Mouse (Mus musculus) c-Kit-negative CD71-positive TER-119-positive erythroid progenitor cells, embryonic 14.5 days (primary cell): ENCODE data around the gene Prkab2.
A peak's percentile ranks its signal among the peaks of the same experiment; 100 is the strongest.

Experiments used
- DNase-seq: peaks from one replicate; pipeline ENCODE4 v3.0.0-alpha.2; 2013; ENCODE audit warnings: low read depth, low spot score

Prkab2 gene

GRCm38 (mm10) chr3:97657655-97658411 is at the start of gene Prkab2:
Gene Prkab2, plus strand, starts transcription at chr3:97658193.
- peak; percentile 91 for DNase-seq

DNA sequence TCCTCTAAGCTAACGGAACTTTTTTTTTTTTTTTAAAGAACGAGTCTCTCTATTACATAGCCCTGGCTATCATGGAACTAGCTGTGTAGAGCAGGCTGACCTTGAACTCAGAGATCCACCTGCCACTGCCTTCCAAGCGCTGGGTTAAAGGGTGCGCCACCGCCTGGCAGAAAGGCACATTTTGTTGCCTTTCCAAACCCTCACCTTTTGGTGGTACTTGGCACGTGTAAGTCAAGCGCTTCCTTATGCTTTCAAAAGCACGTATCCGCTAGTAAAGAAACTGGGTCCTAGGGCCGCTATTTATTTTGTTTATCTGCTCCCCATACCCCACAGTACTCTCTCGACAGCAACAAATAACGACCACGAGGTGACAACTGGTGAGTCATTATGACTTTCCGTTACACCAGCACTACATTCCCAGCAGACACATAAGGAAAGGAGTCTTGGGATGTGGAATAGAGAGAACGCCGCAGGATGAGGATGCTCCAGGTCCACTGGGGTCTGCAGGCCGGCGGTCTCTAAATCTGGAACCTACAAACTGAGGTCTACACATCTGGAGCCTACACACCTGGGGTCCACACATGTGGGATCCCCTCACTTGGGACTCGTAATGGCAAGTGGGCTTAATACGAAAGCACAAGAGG is 48.7 kb upstream of the Prkab2 start:
- peak; percentile 57 for DNase-seq

GRCm38 (mm10) chr3:97609845-97610410 is 48.1 kb upstream of the Prkab2 start, which contains the start of gene Chd1l:
Gene Chd1l, minus strand, starts transcription at chr3:97610203.
- peak; percentile 84 for DNase-seq

DNA sequence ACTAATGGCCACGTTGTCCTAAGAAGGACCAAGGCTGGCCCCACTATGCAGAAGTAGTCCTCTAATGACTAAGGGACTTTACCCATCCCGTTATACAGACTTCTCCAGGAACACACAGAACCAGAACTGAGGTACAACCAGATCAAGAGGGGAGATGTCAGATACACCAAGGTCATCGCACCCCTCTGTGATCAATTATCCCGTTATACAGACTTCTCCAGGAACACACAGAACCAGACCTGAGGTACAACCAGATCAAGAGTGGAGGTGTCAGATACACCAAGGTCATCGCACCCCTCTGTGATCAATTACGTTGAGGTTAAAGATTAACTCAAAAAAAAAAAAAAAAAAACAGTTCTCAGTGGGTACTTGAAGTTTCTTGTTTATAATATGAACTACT is 47.0 kb upstream of the Prkab2 start:
- DNase-seq = no peak

DNA sequence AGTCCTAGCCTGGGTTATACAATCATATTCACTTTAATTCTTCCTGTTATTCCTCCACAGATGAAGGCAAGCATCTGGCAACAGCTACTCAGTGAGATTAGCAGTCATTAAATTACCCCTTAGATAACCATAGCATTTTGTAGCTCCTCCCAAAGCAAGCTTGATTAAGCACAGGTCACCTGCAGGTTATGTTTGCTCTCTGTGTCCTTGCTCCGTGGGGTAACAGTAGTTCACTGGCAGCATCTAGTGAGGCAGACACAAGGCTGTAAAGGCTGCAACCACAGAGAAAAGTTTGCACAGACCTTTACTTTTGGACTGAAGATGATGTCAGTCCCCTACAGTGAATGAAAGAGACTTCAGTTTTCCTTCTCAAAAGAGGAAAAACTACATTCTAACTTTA is 42.8 kb upstream of the Prkab2 start:
- no peak for DNase-seq

DNA sequence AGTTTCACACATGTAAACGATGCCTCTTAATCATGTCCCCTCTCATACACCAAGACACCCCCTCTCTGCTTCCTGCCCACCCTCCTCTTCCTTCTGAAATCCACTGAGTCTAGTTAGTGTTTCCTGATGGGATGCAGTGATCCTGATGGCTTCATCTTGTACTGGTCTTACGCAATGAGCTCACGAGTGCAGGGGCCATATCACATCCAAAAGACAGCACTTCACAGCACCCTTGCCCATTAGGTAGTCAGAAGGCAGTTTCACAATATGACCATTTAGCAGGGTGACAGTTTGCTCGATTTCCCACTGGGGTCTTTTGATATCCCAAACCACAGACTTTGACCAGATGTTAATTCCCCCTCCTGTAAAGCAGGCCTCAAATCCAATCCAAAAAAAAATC is 42.1 kb upstream of the Prkab2 start:
- no peak for DNase-seq

DNA sequence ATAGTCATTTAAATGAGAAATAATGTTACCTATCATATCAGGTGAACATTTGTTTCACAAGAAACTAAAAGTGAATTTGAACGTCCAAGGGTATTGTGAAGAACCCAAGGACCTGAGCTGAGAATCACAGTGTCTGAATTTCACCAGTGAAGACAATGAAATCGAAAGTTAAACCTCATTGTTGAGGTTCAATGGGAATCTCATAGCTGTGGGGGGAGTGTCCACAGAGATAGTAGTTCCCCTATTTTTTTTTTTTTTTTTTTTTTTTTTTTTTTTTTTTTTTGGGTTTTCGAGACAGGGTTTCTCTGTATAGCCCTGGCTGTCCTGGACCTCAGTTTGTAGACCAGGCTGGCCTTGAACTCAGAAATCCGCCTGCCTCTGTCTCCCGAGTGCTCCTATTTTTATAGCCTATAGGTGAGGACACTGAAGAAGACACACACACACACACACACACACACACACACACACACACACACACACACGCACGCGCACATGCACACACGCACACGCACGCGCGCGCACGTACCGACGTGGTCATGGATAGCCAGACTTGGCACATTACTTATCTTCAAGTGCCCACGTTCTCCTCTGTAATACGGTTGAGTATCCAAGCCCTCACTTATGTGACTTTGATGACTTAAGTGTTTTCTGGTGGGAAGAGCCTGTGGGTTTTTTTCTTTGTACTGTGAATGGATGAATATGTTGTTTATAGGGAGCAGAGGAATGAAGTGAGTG is 40.7 kb upstream of the Prkab2 start:
- no peak for DNase-seq

GRCm38 (mm10) chr3:97617899-97618298 is 40.1 kb upstream of the Prkab2 start:
- DNase-seq = no peak

DNA sequence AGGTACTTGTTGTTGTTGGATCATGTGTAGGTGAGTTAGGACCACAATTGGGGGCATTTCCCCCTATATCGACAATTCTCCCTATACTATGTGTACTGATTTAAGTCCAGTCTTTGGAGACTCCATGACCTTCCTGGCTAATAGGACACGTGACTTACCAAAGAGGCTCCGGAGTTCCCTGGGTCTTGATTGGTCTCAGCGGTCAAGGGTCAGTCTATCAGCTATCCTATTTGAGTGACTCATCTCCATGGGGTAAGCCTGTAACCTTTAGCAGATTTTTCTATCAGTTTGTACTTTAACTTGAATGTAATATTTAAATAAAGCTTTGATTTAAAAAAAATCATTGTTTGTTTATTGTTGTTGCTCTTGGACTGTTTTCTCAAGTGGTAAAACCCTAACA is 37.3 kb upstream of the Prkab2 start:
- DNase-seq = no peak

- no peak for DNase-seq
Measured at GRCm38 (mm10) chr3:97624611-97625010, 33.4 kb upstream of the Prkab2 start.

DNA sequence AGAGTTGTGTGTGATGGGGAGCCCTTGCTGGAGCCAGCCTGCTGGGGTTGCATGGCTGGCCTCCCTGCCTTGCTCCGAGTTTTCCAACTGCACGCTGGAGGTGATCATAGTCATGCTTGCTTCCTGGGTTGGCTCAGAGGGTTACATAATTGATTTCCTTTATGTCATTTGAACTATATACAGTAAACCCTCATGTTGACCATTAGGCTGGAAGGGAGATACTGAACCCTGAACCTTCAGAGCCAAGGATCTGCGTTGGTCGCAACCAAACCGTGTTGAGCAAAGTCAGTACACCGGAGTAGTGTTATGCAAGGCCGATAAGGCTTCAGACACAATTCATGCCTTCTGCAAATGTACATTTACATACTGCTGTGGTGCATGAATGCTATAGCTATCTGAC is 30.1 kb upstream of the Prkab2 start:
- DNase-seq = no peak

GRCm38 (mm10) chr3:97628391-97629001 is 29.5 kb upstream of the Prkab2 start, which contains the start of gene Fmo5:
Gene Fmo5, plus strand, starts transcription at chr3:97628804.
- DNase-seq = no peak

GRCm38 (mm10) chr3:97629941-97630340 is 28.1 kb upstream of the Prkab2 start:
- DNase-seq = no peak

DNA sequence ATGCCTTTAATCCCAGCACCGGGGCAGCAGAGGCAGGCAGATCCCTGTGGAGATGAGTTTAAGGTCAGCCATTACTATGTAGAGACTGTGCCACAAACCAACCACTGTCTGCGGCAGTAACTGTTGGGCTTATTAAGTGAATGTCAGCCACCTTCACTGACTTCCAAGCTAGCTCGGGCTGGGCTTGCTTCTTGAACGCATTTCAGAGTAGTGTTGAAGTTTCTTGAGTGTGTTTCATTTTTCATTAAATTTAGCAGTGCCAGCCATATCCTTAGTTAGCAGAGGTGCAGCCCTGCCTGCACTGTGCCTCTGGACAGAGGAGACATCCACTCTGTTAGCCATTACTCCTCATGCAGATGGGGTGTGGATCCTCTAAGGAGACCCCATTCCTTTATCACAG is 27.2 kb upstream of the Prkab2 start:
- DNase-seq = no peak

- DNase-seq = no peak
Measured at GRCm38 (mm10) chr3:97631258-97631860, 26.6 kb upstream of the Prkab2 start.

- DNase-seq = no peak
Measured at GRCm38 (mm10) chr3:97633456-97633855, 24.5 kb upstream of the Prkab2 start.

DNA sequence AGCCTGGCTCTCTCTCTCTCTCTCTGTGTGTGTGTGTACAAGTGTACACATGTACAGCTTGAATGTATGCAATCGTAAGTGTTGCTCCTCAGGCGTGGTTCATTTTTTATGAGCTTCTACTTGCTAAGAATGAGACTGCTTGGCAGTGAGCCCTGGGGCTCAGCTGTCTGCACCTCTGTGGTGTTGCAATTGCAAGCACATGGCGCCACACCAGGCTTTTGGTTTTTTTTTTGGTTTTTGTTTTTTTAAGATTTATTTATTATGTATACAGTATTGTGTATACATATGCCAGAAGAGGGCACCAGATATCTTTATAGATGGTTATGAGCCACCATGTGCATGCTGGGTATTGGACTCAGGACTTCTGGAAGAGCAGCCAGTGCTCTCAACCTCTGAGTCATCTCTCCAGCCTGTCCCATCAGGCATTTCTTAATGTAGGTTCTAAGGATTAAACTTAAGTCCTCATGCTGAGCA is 23.7 kb upstream of the Prkab2 start:
- DNase-seq = no peak

- no peak for DNase-seq
Measured at GRCm38 (mm10) chr3:97641396-97641795, 16.6 kb upstream of the Prkab2 start.

DNA sequence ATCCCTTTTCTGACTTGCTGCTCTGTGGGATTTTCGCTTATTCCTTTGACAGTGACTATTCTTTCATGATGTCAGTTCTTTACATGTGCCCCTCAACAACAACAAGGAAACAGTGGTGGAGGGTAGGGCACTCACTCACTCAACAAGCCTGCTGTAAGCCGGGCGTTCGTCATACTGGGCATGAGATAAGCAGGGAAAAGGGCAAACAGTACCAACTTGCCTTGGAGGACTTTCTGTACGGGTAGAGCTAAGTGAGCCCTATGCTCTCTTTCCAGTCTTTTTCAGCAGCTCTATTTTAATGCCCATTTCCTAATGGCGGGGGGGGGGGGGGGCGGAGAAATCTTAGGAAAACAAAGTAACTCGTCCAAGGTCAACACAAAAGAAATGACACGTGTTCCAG is 16.0 kb upstream of the Prkab2 start:
- DNase-seq = no peak

GRCm38 (mm10) chr3:97648518-97648917 is 9.5 kb upstream of the Prkab2 start:
- no peak for DNase-seq

- DNase-seq = no peak
Measured at GRCm38 (mm10) chr3:97649022-97649421, 9.0 kb upstream of the Prkab2 start.
